Mouse (Mus musculus): ENCODE results near the gene Dbr1.
"Not testable (repeated sequence)": the region's sequence is repeated elsewhere in the genome, so short reads cannot be mapped to it uniquely, and the experiment has no call there.

The Dbr1 gene

GRCm38 (mm10) chr9:99575677-99576480 is at the start of gene Dbr1:
Dbr1 (plus strand) TSS chr9:99575799.
- DNase-seq (ENCODE audit: low spot score in 2 of 2): peak; percentile 89 to 92

- DNase-seq (ENCODE audit: low spot score in 2 of 2): no peak
These were observed 43.7 kb upstream of the Dbr1 start for GRCm38 (mm10) chr9:99531865-99532264.

- no peak for DNase-seq (ENCODE audit: low spot score in 2 of 2)
These were observed 29.3 kb upstream of the Dbr1 start for GRCm38 (mm10) chr9:99546259-99546658.

- no peak for DNase-seq (ENCODE audit: low spot score in 2 of 2)
These were observed 23.5 kb upstream of the Dbr1 start for GRCm38 (mm10) chr9:99552068-99552467.

- no peak for DNase-seq (ENCODE audit: low spot score in 2 of 2)
These were observed 22.6 kb upstream of the Dbr1 start for GRCm38 (mm10) chr9:99553049-99553448.

GRCm38 (mm10) chr9:99554052-99554451 is 21.5 kb upstream of the Dbr1 start:
- DNase-seq (ENCODE audit: low spot score in 2 of 2): no peak

- no peak for DNase-seq (ENCODE audit: low spot score in 2 of 2)
These were observed 20.3 kb upstream of the Dbr1 start for GRCm38 (mm10) chr9:99555253-99555652.

- DNase-seq (ENCODE audit: low spot score in 2 of 2): no peak
These were observed 17.9 kb upstream of the Dbr1 start for GRCm38 (mm10) chr9:99557580-99558300.

- DNase-seq (ENCODE audit: low spot score in 2 of 2): no peak
These were observed 16.6 kb upstream of the Dbr1 start for GRCm38 (mm10) chr9:99558824-99559556.

- no peak for DNase-seq (ENCODE audit: low spot score in 2 of 2)
These were observed 16.1 kb upstream of the Dbr1 start for GRCm38 (mm10) chr9:99559557-99559904.

GRCm38 (mm10) chr9:99560389-99560788 is 15.2 kb upstream of the Dbr1 start:
- DNase-seq (ENCODE audit: low spot score in 2 of 2): no peak

- peak; percentile 56 to 57 for DNase-seq (ENCODE audit: low spot score in 2 of 2)
These were observed 11.9 kb upstream of the Dbr1 start for GRCm38 (mm10) chr9:99563714-99564113.

- DNase-seq (ENCODE audit: low spot score in 2 of 2): no peak
These were observed 7.6 kb upstream of the Dbr1 start for GRCm38 (mm10) chr9:99568023-99568346.

GRCm38 (mm10) chr9:99568347-99569070 is 7.1 kb upstream of the Dbr1 start, which contains the start of gene Armc8:
Armc8 (minus strand) TSS chr9:99568899.
- peak; percentile 90 to 92 for DNase-seq (ENCODE audit: low spot score in 2 of 2)

- no peak for DNase-seq (ENCODE audit: low spot score in 2 of 2)
These were observed 6.6 kb upstream of the Dbr1 start for GRCm38 (mm10) chr9:99569071-99569397.

GRCm38 (mm10) chr9:99580655-99581054 is 5.1 kb downstream of the Dbr1 start:
- peak; percentile 6 to 30 for DNase-seq (ENCODE audit: low spot score in 2 of 2)

GRCm38 (mm10) chr9:99587505-99588202 is 12.1 kb downstream of the Dbr1 start:
- peak in 1 of 2 experiments; percentile 13 for DNase-seq (ENCODE audit: low spot score in 2 of 2)

- no peak for DNase-seq (ENCODE audit: low spot score in 2 of 2)
These were observed 15.5 kb downstream of the Dbr1 start for GRCm38 (mm10) chr9:99591144-99591543.

- DNase-seq (ENCODE audit: low spot score in 2 of 2): not testable (repeated sequence)
These were observed 23.5 kb downstream of the Dbr1 start for GRCm38 (mm10) chr9:99599127-99599526.

- no peak for DNase-seq (ENCODE audit: low spot score in 2 of 2)
These were observed 28.0 kb downstream of the Dbr1 start for GRCm38 (mm10) chr9:99603566-99603965.

- no peak for DNase-seq (ENCODE audit: low spot score in 2 of 2)
These were observed 36.6 kb downstream of the Dbr1 start, which contains the start of gene A4gnt for GRCm38 (mm10) chr9:99612202-99612601. A4gnt (plus strand) TSS chr9:99612502.

All from spleen, postnatal 36 days (tissue).